Mouse (Mus musculus): ENCODE results near the gene Enox2. TPM values are rescaled to one million over a fixed set of nuclear protein-coding genes. Genes with fewer than 3 reads are reported as not detected.
A peak's percentile ranks its signal among the peaks of the same experiment; 100 is the strongest.

Gene Enox2
- polyA plus RNA-seq (2012; rRNA removed), result 4.0 and 8.9 TPM in 2 replicates

DNA sequence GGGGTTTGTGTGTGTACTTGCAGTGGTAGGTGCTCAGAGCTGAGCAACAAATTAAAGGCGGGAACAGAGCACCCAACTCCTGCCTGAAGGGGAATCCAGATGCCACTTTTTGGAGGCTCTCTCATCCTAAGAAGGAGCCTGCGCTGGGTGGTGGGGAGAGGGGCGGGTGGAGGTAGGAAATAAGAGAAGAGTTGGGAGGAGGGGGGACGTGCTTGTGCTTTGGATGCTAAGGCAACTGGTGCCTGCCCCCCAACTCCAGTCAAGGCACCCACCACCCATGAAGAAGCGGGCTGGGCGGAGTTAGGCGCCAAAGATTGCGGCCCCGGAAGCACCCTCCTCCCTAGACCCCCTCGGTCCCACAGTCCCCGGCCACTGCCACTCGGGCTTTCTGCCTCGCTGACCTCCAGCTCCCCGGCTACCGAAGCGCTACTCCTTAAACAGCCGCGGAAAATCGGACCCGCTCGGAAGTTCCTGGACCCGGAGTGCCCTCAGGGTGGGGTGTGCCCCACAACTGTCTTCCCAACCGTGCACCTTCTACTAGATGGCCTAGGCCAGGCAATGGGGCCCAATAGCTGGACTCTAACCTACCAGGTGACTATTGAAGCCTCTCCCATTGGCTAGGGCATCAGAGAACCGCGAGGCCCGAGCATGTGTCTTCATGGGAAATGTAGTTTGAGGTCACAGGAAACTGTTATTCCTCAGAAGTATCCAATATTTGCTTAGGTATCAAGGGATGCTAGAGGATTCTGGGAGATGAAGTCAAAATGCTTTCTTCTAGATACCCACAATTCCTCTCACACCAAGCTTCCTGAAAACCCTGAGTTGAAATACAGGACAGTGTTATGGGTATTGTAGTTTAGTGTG, at the start of gene Enox2:
Gene Enox2, minus strand, starts transcription at position 560 of the 864 bp plus-strand sequence.
- Histone ChIP-seq H3K4me3 (replicated peaks; ENCODE audit: extremely low read depth, low read depth, low read length) (peak within 1 kb of the TSS; percentile 96), H3K4me1 (ENCODE audit: control insufficient read depth, insufficient read depth, low read length) (no peaks in the 10 kb centered on the region)
- DNase-seq, result peak; percentile 72
- TF ChIP-seq POLR2A (IDR thresholded peaks at IDR 0.05; ENCODE audit: borderline replicate concordance, extremely low read depth, low read depth, low read length) (peak; percentile 92), CTCF (IDR thresholded peaks at IDR 0.05; ENCODE audit: insufficient read depth, low read length) (no peak)
- WGBS, result 32% methylated on average over 26 of the region's 26 CpGs

DNA sequence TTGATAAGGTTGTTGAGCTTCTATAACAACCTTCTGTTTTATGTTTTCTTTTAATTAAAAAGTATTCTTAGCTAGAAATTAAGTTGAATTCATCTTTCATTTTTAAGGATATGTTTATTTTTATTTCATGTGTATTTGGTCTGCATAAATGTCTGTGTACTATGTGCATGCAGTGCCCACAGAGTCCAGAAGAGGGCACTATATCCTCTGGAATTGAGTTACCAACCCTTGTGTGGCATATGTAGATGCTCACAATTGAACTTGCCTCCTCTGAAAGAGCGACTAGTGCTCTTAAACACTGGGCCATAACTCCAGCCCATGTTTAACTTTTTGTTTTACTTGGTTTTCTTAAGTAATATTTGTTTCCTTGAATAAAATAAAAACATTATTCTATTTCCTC, 21.4 kb upstream of the Enox2 start:
- TF ChIP-seq CTCF (IDR thresholded peaks at IDR 0.05; ENCODE audit: insufficient read depth, low read length), result no peak
- TF ChIP-seq POLR2A (IDR thresholded peaks at IDR 0.05; ENCODE audit: borderline replicate concordance, extremely low read depth, low read depth, low read length), result no peak
- Histone ChIP-seq H3K4me3 (replicated peaks; ENCODE audit: extremely low read depth, low read depth, low read length) (no peak overlapping the region), H3K4me1 (ENCODE audit: control insufficient read depth, insufficient read depth, low read length) (no peaks in the 10 kb centered on the region)
- no peak for DNase-seq
- 52% methylated on average over 1 of the region's 1 CpGs for WGBS

DNA sequence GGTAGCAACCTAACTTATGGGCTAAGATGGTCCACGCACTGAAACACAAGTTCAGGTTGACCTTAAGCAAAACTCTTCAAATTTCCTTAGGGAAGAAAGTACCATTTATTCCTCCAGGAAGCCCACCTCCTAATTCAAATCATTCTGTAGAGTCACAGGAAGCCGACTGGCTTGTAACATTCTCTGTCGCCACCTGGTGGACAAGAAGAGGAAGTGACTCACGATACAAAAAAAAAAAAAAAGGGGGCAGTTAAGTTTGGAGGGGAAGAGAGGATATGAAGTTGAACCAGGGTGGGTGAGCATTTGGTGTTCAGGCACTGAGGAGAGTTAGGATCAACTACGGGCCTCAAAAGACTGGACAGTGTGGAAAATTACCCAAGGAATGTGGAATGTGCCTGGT, 18.6 kb upstream of the Enox2 start:
- no peak for TF ChIP-seq POLR2A (IDR thresholded peaks at IDR 0.05; ENCODE audit: borderline replicate concordance, extremely low read depth, low read depth, low read length)
- peak; percentile 12; the same call in 1 of the 2 replicates for TF ChIP-seq CTCF (IDR thresholded peaks at IDR 0.05; ENCODE audit: insufficient read depth, low read length)
- no peaks in the 10 kb centered on the region for H3K4me1 ChIP-seq (ENCODE audit: control insufficient read depth, insufficient read depth, low read length)
- no peak overlapping the region for H3K4me3 ChIP-seq (replicated peaks; ENCODE audit: extremely low read depth, low read depth, low read length)
- DNase-seq, result no peak
- WGBS, result 19% methylated on average over 5 of the region's 5 CpGs

DNA sequence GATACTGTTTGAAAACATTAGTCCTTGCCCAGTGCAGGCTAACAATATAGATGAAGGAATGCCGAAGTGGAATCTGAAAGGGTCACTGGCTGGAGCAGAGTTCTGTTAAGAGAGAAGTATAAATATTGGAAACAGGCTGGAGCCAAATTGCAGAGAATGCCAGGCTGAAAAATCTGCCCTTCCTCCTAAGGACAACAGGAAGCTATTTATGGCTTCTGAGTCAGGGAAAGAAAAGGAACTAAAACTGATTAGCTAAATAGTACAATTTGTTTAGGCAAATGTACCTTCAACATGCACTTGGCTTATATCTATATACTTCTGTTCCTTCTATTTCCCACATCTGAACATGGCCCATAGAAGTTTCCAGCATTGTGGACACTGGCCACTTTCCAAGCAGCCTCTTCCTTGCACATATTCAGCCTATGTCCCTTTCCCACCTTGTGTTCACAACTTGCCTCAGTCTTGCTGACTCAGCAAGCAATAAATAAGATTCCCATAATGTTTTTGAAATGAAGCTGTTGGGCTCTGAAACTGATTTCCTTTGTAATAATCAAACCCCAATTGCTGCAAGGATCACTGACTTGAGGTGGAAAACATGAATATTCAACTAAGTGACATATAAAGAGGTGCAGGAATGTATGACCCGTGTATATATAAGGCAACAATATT, 8.0 kb downstream of the Enox2 start:
- H3K4me3 ChIP-seq (replicated peaks; ENCODE audit: extremely low read depth, low read depth, low read length), result no peak overlapping the region
- DNase-seq, result no peak
- WGBS, result 58% methylated on average over 2 of the region's 2 CpGs
- peaks cover 3% of the 10 kb centered on the region for H3K4me1 ChIP-seq (ENCODE audit: control insufficient read depth, insufficient read depth, low read length)
- TF ChIP-seq POLR2A (IDR thresholded peaks at IDR 0.05; ENCODE audit: borderline replicate concordance, extremely low read depth, low read depth, low read length) (no peak), CTCF (IDR thresholded peaks at IDR 0.05; ENCODE audit: insufficient read depth, low read length) (no peak)

DNA sequence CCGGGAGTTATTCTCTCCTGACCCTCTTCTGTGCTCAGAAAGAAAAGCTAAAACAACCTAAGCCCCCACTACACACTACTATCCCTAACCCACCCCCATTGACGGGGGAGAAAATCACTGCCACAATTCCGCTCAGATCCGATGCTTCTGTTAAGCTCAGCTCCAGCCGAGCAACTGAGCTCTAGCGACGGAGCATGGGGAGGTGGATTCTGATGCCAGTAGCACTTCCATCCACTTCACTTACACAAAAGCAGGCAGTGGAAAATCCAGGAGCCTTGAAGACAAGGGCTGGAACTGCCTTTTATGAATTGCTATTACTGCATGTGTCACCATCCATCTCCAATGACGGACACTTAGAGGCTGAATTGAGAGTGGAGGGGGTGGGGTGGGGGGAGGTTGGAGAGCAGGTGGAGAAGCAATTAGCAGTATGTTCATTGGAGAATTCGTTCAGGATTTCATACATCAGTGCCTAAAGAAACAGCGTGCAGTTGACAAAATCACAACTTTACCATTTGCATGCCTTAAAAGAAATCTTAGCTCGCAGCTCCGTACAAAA, 14.5 kb downstream of the Enox2 start:
- TF ChIP-seq CTCF (IDR thresholded peaks at IDR 0.05; ENCODE audit: insufficient read depth, low read length) (no peak), POLR2A (IDR thresholded peaks at IDR 0.05; ENCODE audit: borderline replicate concordance, extremely low read depth, low read depth, low read length) (no peak)
- H3K4me3 ChIP-seq (replicated peaks; ENCODE audit: extremely low read depth, low read depth, low read length), result no peak overlapping the region
- no peak for DNase-seq
- H3K4me1 ChIP-seq (ENCODE audit: control insufficient read depth, insufficient read depth, low read length), result no peaks in the 10 kb centered on the region
- 77% methylated on average over 12 of the region's 12 CpGs for WGBS

DNA sequence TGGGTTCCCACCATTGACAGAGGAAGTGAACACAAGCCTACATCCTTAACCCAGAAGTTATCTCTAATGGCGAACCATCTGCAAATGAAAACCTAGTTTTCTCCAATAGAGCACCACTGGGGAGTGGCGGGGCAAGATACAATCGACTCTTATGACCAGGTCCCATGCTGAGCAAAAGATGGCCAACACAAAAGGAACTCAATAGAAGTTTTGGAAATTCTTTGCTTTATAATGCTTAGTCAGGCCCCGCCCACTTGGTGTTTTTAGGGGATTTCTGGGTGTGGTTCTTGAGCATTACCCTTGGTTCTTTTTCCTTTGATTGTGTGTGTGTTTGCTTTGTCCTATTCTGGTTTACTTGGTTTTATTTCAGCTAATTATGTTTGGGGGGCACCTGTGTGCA, 37.2 kb downstream of the Enox2 start:
- no peak for DNase-seq
- no peak for TF ChIP-seq CTCF (IDR thresholded peaks at IDR 0.05; ENCODE audit: insufficient read depth, low read length)
- TF ChIP-seq POLR2A (IDR thresholded peaks at IDR 0.05; ENCODE audit: borderline replicate concordance, extremely low read depth, low read depth, low read length), result no peak
- 86% methylated on average over 4 of the region's 4 CpGs for WGBS
- H3K4me1 ChIP-seq (ENCODE audit: control insufficient read depth, insufficient read depth, low read length), result no peaks in the 10 kb centered on the region
- H3K4me3 ChIP-seq (replicated peaks; ENCODE audit: extremely low read depth, low read depth, low read length), result no peak overlapping the region

DNA sequence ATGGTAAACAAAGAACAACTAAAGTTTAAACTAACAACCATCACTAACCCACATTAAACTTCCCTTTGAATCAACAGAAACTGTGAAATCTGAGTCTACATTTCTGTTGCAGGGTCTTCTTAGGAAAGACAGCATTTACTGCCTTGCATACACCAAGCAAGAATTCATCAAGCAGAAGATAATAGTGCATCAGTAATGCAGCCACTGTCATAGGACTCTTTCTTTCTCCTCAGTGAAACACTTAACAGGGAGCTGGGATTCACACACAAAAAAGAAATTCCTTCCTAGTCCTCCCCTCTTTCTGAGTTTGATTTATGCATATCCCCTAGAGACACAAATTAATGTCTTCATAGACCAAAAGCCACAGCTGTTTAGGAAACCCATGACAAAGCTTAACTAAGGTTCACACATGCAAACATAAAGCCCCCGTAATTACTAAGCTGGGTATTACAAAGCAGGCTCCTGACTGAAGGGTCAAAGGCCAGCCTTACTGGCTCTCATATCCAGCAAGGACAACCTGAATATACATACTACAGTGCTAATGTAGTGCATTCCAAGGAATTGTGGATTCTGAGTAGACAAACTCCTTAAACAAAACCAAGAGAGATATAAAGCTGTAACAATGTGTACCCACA, 62.1 kb downstream of the Enox2 start:
- no peak for TF ChIP-seq CTCF (IDR thresholded peaks at IDR 0.05; ENCODE audit: insufficient read depth, low read length)
- no peak for TF ChIP-seq POLR2A (IDR thresholded peaks at IDR 0.05; ENCODE audit: borderline replicate concordance, extremely low read depth, low read depth, low read length)
- 69% methylated on average over 1 of the region's 1 CpGs for WGBS
- H3K4me3 ChIP-seq (replicated peaks; ENCODE audit: extremely low read depth, low read depth, low read length), result no peak overlapping the region
- no peak for DNase-seq
- no peaks in the 10 kb centered on the region for H3K4me1 ChIP-seq (ENCODE audit: control insufficient read depth, insufficient read depth, low read length)

DNA sequence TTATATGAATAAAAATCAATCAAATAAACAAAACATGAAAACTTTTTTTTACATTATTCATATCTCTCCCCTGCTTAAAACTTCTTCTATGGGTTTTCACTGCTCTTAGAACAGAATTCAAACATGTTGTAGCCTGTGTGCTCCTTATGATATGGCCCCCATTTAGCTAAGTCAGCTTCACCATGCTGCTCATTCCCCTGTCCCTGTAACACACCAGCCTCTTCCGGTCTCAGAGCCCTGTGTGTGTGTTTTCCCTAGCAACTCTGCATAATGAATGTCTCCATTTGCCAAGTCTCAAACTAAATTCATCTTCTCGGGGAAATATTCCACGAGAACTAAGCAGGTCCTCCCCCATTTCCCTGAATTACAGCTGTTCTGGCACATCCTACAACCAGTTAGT, 71.6 kb downstream of the Enox2 start:
- no peak for DNase-seq
- Histone ChIP-seq H3K4me1 (ENCODE audit: control insufficient read depth, insufficient read depth, low read length) (no peaks in the 10 kb centered on the region), H3K4me3 (replicated peaks; ENCODE audit: extremely low read depth, low read depth, low read length) (no peak overlapping the region)
- WGBS, result 59% methylated on average over 3 of the region's 3 CpGs
- TF ChIP-seq POLR2A (IDR thresholded peaks at IDR 0.05; ENCODE audit: borderline replicate concordance, extremely low read depth, low read depth, low read length), result no peak

DNA sequence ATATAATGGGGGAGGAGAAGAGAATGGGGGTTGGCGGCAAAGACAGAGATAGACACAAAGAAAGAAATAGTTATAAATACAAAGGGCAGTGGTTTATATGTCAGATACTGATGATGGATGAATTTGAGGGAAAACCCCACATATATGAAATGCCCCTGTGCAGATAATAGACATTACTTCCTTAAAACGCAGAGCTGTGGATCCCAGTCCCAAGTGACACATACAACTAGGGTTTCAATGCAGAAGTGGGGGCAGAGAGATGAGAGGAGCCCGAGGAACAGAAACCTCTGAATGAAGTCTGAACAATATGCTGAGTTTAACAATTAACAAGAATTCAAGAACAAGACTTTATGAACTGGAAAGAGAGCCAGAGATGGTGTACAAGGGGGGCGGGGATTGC, 91.7 kb downstream of the Enox2 start:
- no peak overlapping the region for H3K4me3 ChIP-seq (replicated peaks; ENCODE audit: extremely low read depth, low read depth, low read length)
- 72% methylated on average over 4 of the region's 4 CpGs for WGBS
- DNase-seq, result no peak
- TF ChIP-seq POLR2A (IDR thresholded peaks at IDR 0.05; ENCODE audit: borderline replicate concordance, extremely low read depth, low read depth, low read length) (no peak), CTCF (IDR thresholded peaks at IDR 0.05; ENCODE audit: insufficient read depth, low read length) (no peak)
- no peaks in the 10 kb centered on the region for H3K4me1 ChIP-seq (ENCODE audit: control insufficient read depth, insufficient read depth, low read length)
